Mouse (Mus musculus) B cell, adult (primary cell): ENCODE results near the gene Gad1. TPM values are rescaled to one million over a fixed set of nuclear protein-coding genes. Genes with fewer than 3 reads are reported as not detected.

Experiments
- total RNA-seq: library from RNA; stranded (reverse); gene quantifications from 4 replicates; pipeline ENCODE4 v1.2.4, GENCODE M21; 2023; ENCODE audit not compliant: inconsistent age

Gene Gad1
- 11.9 to 16.1 TPM (median 15.3 TPM) in 4 replicates for total RNA-seq

DNA sequence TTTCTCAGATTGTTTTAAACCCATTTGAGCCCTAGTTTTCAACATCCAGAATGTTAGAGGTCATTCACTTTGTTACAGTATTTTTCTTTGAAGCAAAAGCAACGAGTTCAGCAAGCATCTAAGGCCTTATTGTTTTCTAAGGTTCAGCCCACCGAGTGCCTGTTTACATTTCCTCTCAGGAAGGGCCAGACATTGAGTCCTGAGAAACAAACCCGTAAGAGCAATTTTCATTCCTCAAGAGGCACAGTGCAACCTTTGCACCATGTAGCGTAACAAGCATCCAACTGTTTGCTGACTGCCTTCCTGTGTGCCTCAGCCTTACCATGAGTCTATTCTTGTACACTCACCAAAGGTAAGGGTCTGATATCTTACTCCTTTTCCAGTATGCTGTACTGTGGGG is at the start of gene Gad1:
Gad1 (plus strand) TSS at position 301 of the 400 bp plus-strand sequence.

DNA sequence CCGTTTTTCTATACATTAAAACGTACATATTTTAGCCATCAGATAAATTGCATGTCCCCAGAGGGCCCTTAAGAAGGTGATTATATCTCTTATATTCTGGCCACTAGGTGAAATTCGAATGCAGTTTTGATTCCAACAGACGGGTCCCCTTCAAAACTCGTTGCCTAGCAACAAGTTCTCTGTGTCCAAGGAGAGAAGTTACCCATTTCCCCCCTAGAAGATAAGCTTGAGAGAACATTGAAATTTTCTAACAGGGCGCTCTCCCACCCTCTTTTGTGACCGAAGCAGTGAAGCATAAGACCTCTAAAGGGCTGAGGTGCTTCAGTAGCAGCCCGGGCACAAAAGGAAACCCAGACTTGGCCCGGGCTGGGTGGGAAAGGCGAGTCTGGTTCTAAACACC is 44.4 kb upstream of the Gad1 start, which contains the start of gene Erich2:
Erich2 (plus strand) TSS at position 324 of the 400 bp plus-strand sequence.

Other genes starting within 250 kb of the Gad1 start
- gene Sp5, start 78.1 kb upstream of the Gad1 start, total RNA-seq, result not detected in 4 replicates
- 0.42 TPM in 1 of 4 replicates, not detected in the others for gene Erich2, start 44.3 kb upstream of the Gad1 start, total RNA-seq
- gene Gorasp2, start 108.5 kb downstream of the Gad1 start, total RNA-seq, result 111 to 122 TPM (median 116 TPM) in 4 replicates
- gene Gm26558, start 109.0 kb downstream of the Gad1 start, total RNA-seq, result 0.83 TPM in 1 of 4 replicates, not detected in the others